Mouse (Mus musculus): Measurements from ENCODE around the gene Sh3bp5. TPM values are rescaled to one million over a fixed set of nuclear protein-coding genes. Genes with fewer than 3 reads are reported as not detected.

Sh3bp5 gene
- polyA plus RNA-seq, 1 experiment, result 0.12 TPM

DNA sequence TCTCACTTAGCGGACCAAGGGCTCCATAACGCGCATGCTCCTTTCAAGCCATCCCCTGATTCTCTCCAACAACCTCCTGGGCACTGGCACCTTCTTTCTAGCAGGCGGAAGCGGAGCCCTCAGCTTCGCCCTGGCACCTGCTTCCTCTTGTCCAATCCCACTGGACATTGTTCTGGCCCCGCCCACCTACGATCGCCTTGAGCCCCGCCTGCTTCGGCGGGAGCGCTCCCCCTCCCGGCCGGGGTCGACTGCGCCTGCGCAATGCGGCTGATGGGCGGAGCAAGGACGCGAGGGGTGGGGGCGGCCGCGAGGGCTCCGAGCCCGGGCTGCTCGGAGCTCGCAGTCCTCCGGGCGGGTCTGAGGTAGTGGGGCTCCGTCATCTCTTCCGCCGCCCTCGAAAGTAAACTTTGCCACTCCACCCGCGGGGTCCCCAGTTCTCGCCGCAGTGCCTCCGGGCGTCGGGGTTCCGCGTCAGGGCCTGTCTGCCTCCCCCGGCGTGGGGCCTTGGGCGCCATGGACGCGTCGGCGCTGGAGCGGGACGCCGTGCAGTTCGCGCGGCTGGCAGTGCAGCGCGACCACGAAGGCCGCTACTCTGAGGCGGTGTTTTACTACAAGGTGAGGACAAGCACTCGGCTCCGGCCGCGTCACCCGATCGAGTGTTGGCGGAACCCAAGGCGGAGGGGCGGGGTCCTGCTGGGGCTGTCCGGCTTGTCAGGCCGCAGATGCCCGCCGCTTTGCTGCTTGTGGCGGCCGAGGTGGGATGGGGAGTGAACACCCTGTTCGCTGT, 99.3 kb downstream of the Sh3bp5 start, which contains the start of gene Capn7:
Gene Capn7 (plus strand): TSS at position 270 of the 787 bp plus-strand sequence.
- TF ChIP-seq TAL1 (IDR thresholded peaks at IDR 0.05; ENCODE audit: low read length) (no peak), GATA1 (IDR thresholded peaks at IDR 0.05; ENCODE audit: low read length) (no peak)
- H3K9me3 ChIP-seq (ENCODE audit: control insufficient read depth, low read length), result no peaks in the 10 kb centered on the region
- peaks cover 5% of the 10 kb centered on the region for H3K27me3 ChIP-seq (ENCODE audit: control insufficient read depth)
- H3K36me3 ChIP-seq (ENCODE audit: control insufficient read depth), result peaks cover 17% of the 10 kb centered on the region
- peak within 1 kb of the TSS; percentile 95 for H3K4me3 ChIP-seq (replicated peaks)
- H3K4me1 ChIP-seq (ENCODE audit: control insufficient read depth), result peaks cover 32% of the 10 kb centered on the region

DNA sequence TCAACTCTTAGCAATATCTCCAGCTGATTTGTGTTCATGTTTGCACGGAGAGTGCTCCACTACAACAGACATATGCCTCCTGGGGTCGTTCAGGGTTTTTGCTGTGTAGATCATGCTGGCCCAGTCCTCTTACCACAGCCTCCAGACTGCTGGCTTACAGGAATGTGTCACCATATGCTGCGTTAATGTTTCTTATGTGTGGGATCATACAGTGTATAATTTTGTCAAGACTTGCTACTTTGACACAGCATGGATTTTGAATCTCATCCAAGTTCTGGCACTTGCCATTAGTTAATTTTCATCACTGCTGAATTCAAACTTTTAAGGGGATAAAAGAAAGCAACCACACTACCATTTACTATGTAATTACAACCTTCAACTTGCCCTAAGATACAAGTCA, 100.1 kb downstream of the Sh3bp5 start:
- peaks cover 12% of the 10 kb centered on the region for H3K36me3 ChIP-seq (ENCODE audit: control insufficient read depth)
- TF ChIP-seq GATA1 (IDR thresholded peaks at IDR 0.05; ENCODE audit: low read length) (no peak), TAL1 (IDR thresholded peaks at IDR 0.05; ENCODE audit: low read length) (no peak)
- peak overlapping the region; percentile 95 for H3K4me3 ChIP-seq (replicated peaks)

DNA sequence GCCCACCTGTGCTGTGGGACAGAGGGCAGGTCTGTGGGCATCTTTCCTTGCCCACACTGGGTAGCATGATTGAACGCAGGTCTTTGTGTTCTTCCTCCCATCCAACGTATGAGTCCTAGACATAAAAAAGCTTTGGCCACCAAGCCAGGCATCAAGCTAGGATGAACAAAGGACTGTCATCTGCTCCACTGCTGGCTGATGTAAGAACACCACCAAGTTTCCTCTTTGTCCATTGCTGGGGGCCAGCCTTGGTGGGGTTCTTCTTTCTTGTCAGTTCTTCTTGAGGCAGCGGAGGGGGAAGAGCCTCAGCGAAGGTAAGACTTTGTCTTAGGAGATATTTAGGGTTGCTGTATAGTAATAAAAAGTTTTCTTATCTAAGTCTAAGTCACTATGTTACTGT, 104.9 kb downstream of the Sh3bp5 start:
- H3K4me1 ChIP-seq (ENCODE audit: control insufficient read depth), result peaks cover 14% of the 10 kb centered on the region
- no peak overlapping the region for H3K4me3 ChIP-seq (replicated peaks)
- peaks cover 19% of the 10 kb centered on the region for H3K27me3 ChIP-seq (ENCODE audit: control insufficient read depth)
- no peaks in the 10 kb centered on the region for H3K9me3 ChIP-seq (ENCODE audit: control insufficient read depth, low read length)
- TF ChIP-seq GATA1 (IDR thresholded peaks at IDR 0.05; ENCODE audit: low read length), result no peak
- TF ChIP-seq TAL1 (IDR thresholded peaks at IDR 0.05; ENCODE audit: low read length), result no peak
- no peaks in the 10 kb centered on the region for H3K36me3 ChIP-seq (ENCODE audit: control insufficient read depth)

More for the DNA sequence above, 100.1 kb downstream of the Sh3bp5 start:
- H3K27me3 ChIP-seq (ENCODE audit: control insufficient read depth), result peaks cover 8% of the 10 kb centered on the region
- H3K9me3 ChIP-seq (ENCODE audit: control insufficient read depth, low read length), result no peaks in the 10 kb centered on the region
- H3K4me1 ChIP-seq (ENCODE audit: control insufficient read depth), result peaks cover 32% of the 10 kb centered on the region

DNA sequence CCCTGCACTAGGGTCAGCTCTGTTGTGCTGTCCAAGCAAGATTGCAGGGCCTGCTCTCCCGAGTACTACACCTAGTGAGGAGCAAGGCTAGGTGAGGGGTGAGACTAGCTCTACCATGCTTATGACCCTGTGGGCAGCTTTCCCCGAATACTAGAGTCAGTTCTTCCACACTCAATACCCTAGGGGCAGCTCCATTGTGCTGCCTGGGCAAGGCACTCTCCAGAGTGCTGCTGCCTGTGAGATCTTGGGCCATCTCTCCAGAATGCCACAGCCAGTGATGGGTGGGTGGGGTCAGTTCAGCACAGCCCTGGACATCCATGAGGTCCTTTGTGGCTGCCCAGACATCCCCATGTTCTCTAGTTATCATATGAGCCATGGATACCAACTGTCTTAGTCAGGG, 106.1 kb downstream of the Sh3bp5 start:
- TF ChIP-seq GATA1 (IDR thresholded peaks at IDR 0.05; ENCODE audit: low read length), result no peak
- TF ChIP-seq TAL1 (IDR thresholded peaks at IDR 0.05; ENCODE audit: low read length), result no peak
- H3K9me3 ChIP-seq (ENCODE audit: control insufficient read depth, low read length), result no peaks in the 10 kb centered on the region
- peaks cover 19% of the 10 kb centered on the region for H3K27me3 ChIP-seq (ENCODE audit: control insufficient read depth)
- no peaks in the 10 kb centered on the region for H3K36me3 ChIP-seq (ENCODE audit: control insufficient read depth)
- H3K4me1 ChIP-seq (ENCODE audit: control insufficient read depth), result peaks cover 11% of the 10 kb centered on the region
- no peak overlapping the region for H3K4me3 ChIP-seq (replicated peaks)

DNA sequence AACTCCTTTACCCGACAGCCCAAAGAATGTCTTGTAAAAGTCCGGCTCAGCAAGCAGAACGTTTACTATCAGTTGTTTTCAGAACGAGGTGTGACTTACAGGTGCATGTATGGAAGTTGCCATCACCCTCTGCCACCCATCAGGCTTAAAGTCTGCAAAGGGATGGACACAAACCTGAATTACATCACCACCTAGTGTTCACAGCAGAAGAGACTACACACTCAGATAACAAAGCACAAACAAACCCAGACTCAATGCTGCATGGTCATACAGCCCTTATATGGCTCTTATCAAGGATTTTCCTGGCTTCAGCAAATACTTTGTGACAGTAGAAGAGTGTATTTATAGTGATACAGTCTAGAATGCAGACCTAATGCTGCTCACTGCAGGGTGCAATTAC, 108.2 kb downstream of the Sh3bp5 start:
- H3K4me3 ChIP-seq (replicated peaks), result no peak overlapping the region
- H3K4me1 ChIP-seq (ENCODE audit: control insufficient read depth), result peaks cover 27% of the 10 kb centered on the region
- no peaks in the 10 kb centered on the region for H3K36me3 ChIP-seq (ENCODE audit: control insufficient read depth)
- TF ChIP-seq TAL1 (IDR thresholded peaks at IDR 0.05; ENCODE audit: low read length), result no peak
- TF ChIP-seq GATA1 (IDR thresholded peaks at IDR 0.05; ENCODE audit: low read length), result no peak
- H3K9me3 ChIP-seq (ENCODE audit: control insufficient read depth, low read length), result no peaks in the 10 kb centered on the region
- peaks cover 16% of the 10 kb centered on the region for H3K27me3 ChIP-seq (ENCODE audit: control insufficient read depth)

DNA sequence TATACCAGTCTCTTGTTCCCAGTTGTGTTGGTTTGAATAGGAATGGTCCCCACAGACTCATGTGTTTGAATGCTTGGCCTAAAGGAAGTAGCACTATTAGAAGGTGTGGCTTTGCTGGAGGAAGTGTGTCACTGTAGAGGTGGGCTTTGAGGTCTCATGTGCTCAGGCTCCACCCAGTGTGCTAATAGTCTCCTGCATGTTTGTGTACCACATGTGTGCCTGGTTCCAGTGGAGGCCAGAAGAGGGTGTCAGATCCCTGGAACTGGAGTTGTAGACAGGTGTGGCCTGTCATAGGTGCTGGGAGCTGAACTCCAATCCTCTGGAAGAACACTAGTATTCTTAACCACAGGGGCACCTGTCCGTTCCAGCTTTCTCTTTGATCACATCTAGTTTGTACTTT, 108.7 kb downstream of the Sh3bp5 start:
- no peak for TF ChIP-seq TAL1 (IDR thresholded peaks at IDR 0.05; ENCODE audit: low read length)
- TF ChIP-seq GATA1 (IDR thresholded peaks at IDR 0.05; ENCODE audit: low read length), result no peak
- Histone ChIP-seq H3K4me1 (ENCODE audit: control insufficient read depth) (peaks cover 27% of the 10 kb centered on the region), H3K9me3 (ENCODE audit: control insufficient read depth, low read length) (no peaks in the 10 kb centered on the region), H3K4me3 (replicated peaks) (no peak overlapping the region), H3K36me3 (ENCODE audit: control insufficient read depth) (no peaks in the 10 kb centered on the region), H3K27me3 (ENCODE audit: control insufficient read depth) (peaks cover 16% of the 10 kb centered on the region)

DNA sequence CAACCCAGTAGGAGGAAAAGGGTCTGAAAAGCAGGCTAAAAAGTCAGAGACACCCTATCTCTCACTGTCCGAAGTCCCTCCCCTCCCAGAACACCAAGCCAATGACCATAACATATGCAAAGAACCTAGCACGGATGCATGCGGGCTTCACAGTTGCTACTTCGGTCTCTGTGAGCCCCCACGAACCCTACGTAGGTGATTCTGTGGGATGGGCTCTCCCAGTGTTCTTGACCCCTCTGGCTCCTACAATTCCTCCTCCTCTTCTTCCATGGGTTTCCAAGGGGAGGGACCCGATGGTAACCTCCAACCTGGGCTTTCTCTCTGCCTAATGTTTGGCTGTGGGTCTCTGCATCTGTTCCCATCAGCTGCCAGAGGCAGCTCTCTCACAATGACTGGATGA, 109.1 kb downstream of the Sh3bp5 start:
- peaks cover 27% of the 10 kb centered on the region for H3K4me1 ChIP-seq (ENCODE audit: control insufficient read depth)
- TF ChIP-seq TAL1 (IDR thresholded peaks at IDR 0.05; ENCODE audit: low read length) (no peak), GATA1 (IDR thresholded peaks at IDR 0.05; ENCODE audit: low read length) (no peak)
- no peaks in the 10 kb centered on the region for H3K36me3 ChIP-seq (ENCODE audit: control insufficient read depth)
- no peaks in the 10 kb centered on the region for H3K9me3 ChIP-seq (ENCODE audit: control insufficient read depth, low read length)
- peaks cover 14% of the 10 kb centered on the region for H3K27me3 ChIP-seq (ENCODE audit: control insufficient read depth)
- H3K4me3 ChIP-seq (replicated peaks), result no peak overlapping the region

DNA sequence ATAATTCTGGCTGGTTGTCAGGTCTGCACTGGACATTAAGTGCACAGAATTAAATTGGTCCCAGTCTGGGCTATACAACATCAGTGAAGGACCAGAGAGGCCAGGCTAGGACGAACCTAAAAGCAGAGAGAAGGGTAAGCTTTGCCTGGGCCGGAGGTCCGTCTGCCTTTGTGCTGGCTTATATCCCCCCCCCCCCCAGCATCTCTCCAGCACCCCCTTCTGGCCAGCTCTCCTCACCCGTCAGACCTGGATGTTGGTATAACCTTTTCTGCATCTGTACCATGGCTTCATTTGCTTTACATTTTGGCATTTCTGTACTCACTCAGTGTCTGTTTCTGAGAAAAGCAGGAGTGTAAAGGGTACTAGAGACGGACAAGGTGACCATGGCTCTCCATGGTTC, 110.3 kb downstream of the Sh3bp5 start:
- TF ChIP-seq GATA1 (IDR thresholded peaks at IDR 0.05; ENCODE audit: low read length) (no peak), TAL1 (IDR thresholded peaks at IDR 0.05; ENCODE audit: low read length) (no peak)
- Histone ChIP-seq H3K4me1 (ENCODE audit: control insufficient read depth) (peaks cover 27% of the 10 kb centered on the region), H3K4me3 (replicated peaks) (no peak overlapping the region), H3K9me3 (ENCODE audit: control insufficient read depth, low read length) (no peaks in the 10 kb centered on the region), H3K27me3 (ENCODE audit: control insufficient read depth) (peaks cover 8% of the 10 kb centered on the region), H3K36me3 (ENCODE audit: control insufficient read depth) (no peaks in the 10 kb centered on the region)

DNA sequence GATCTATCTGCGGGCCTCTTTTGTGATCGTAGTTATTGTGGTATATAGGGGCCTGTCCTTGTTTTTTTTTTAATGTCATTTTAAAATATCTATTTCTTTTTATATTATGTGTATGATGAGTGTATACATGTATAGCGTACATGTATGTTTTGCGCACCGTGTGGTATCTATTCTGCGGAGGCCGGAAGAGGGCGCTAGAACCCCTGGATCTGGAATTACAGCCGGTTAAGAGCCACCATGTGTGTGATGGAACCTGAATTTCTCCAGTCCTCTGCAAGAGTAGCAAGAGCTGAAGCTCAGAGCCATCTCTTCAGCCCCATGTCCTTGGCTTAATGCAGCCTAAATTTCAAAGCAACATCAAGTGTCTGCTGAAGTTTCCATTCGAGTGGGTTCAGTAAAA, 111.0 kb downstream of the Sh3bp5 start:
- Histone ChIP-seq H3K4me1 (ENCODE audit: control insufficient read depth) (peaks cover 27% of the 10 kb centered on the region), H3K27me3 (ENCODE audit: control insufficient read depth) (peaks cover 6% of the 10 kb centered on the region), H3K9me3 (ENCODE audit: control insufficient read depth, low read length) (no peaks in the 10 kb centered on the region), H3K4me3 (replicated peaks) (peak overlapping the region; percentile 60), H3K36me3 (ENCODE audit: control insufficient read depth) (no peaks in the 10 kb centered on the region)
- TF ChIP-seq GATA1 (IDR thresholded peaks at IDR 0.05; ENCODE audit: low read length) (no peak), TAL1 (IDR thresholded peaks at IDR 0.05; ENCODE audit: low read length) (no peak)
